Mouse (Mus musculus): ENCODE measurements at regions not wholly inside any gene's neighbourhood (a gene's known extent, or its start where the extent isn't known, plus 50 kb on each side); places are given as distances from the start of the nearest gene placed in this dataset.

- Histone ChIP-seq H3K27me3 (ENCODE audit: control insufficient read depth, insufficient read depth, low read length) (no peaks in the 10 kb centered on the region), H3K4me1 (ENCODE audit: control insufficient read depth, insufficient read depth, low read length) (no peaks in the 10 kb centered on the region), H3K4me3 (replicated peaks; ENCODE audit: low read length) (no peak overlapping the region), H3K9me3 (ENCODE audit: control insufficient read depth, low read length) (no peaks in the 10 kb centered on the region), H3K27ac (replicated peaks; ENCODE audit: low read depth, low read length) (no peak overlapping the region), H3K9ac (ENCODE audit: low read depth, low read length, severe bottlenecking) (no peak overlapping the region), H3K36me3 (ENCODE audit: control insufficient read depth, insufficient read depth, low read length) (no peaks in the 10 kb centered on the region), H3K4me2 (replicated peaks; ENCODE audit: low read depth, low read length, severe bottlenecking) (no peak overlapping the region)
- ATAC-seq (ENCODE audit: low FRiP score, low read depth) (no peak), DNase-seq (ENCODE audit: low spot score) (no peak)
- no peak for TF ChIP-seq POLR2A (IDR thresholded peaks at IDR 0.05; ENCODE audit: borderline replicate concordance, extremely low read depth, insufficient read depth, insufficient read length)
- WGBS, result 75% methylated on average over 4 of the region's 4 CpGs
Observed at GRCm38 (mm10) chr13:82361379-82361778, 578.5 kb downstream of the Cetn3 start.

GRCm38 (mm10) chr13:82366768-82367167 is 583.9 kb downstream of the Cetn3 start:
- no peaks in the 10 kb centered on the region for H3K27me3 ChIP-seq (ENCODE audit: control insufficient read depth, insufficient read depth, low read length)
- no peak for ATAC-seq (ENCODE audit: low FRiP score, low read depth)
- no peak for DNase-seq (ENCODE audit: low spot score)
- TF ChIP-seq POLR2A (IDR thresholded peaks at IDR 0.05; ENCODE audit: borderline replicate concordance, extremely low read depth, insufficient read depth, insufficient read length), result no peak
- H3K9me3 ChIP-seq (ENCODE audit: control insufficient read depth, low read length), result no peaks in the 10 kb centered on the region
- H3K27ac ChIP-seq (replicated peaks; ENCODE audit: low read depth, low read length), result no peak overlapping the region
- H3K9ac ChIP-seq (ENCODE audit: low read depth, low read length, severe bottlenecking), result no peak overlapping the region
- no peak overlapping the region for H3K4me3 ChIP-seq (replicated peaks; ENCODE audit: low read length)
- no peak overlapping the region for H3K4me2 ChIP-seq (replicated peaks; ENCODE audit: low read depth, low read length, severe bottlenecking)
- H3K36me3 ChIP-seq (ENCODE audit: control insufficient read depth, insufficient read depth, low read length), result no peaks in the 10 kb centered on the region
- no peaks in the 10 kb centered on the region for H3K4me1 ChIP-seq (ENCODE audit: control insufficient read depth, insufficient read depth, low read length)

GRCm38 (mm10) chr13:82371579-82371978 is 588.7 kb downstream of the Cetn3 start:
- Histone ChIP-seq H3K9me3 (ENCODE audit: control insufficient read depth, low read length) (no peaks in the 10 kb centered on the region), H3K27me3 (ENCODE audit: control insufficient read depth, insufficient read depth, low read length) (no peaks in the 10 kb centered on the region), H3K36me3 (ENCODE audit: control insufficient read depth, insufficient read depth, low read length) (no peaks in the 10 kb centered on the region), H3K4me3 (replicated peaks; ENCODE audit: low read length) (no peak overlapping the region), H3K9ac (ENCODE audit: low read depth, low read length, severe bottlenecking) (no peak overlapping the region), H3K4me1 (ENCODE audit: control insufficient read depth, insufficient read depth, low read length) (no peaks in the 10 kb centered on the region), H3K4me2 (replicated peaks; ENCODE audit: low read depth, low read length, severe bottlenecking) (no peak overlapping the region), H3K27ac (replicated peaks; ENCODE audit: low read depth, low read length) (no peak overlapping the region)
- TF ChIP-seq POLR2A (IDR thresholded peaks at IDR 0.05; ENCODE audit: borderline replicate concordance, extremely low read depth, insufficient read depth, insufficient read length), result no peak
- ATAC-seq (ENCODE audit: low FRiP score, low read depth), result no peak
- no peak for DNase-seq (ENCODE audit: low spot score)
- 95% methylated on average over 2 of the region's 2 CpGs for WGBS

- no peak overlapping the region for H3K9ac ChIP-seq (ENCODE audit: low read depth, low read length, severe bottlenecking)
- no peak for TF ChIP-seq POLR2A (IDR thresholded peaks at IDR 0.05; ENCODE audit: borderline replicate concordance, extremely low read depth, insufficient read depth, insufficient read length)
- no peak overlapping the region for H3K27ac ChIP-seq (replicated peaks; ENCODE audit: low read depth, low read length)
- 89% methylated on average over 4 of the region's 4 CpGs for WGBS
- H3K36me3 ChIP-seq (ENCODE audit: control insufficient read depth, insufficient read depth, low read length), result no peaks in the 10 kb centered on the region
- H3K4me1 ChIP-seq (ENCODE audit: control insufficient read depth, insufficient read depth, low read length), result no peaks in the 10 kb centered on the region
- H3K27me3 ChIP-seq (ENCODE audit: control insufficient read depth, insufficient read depth, low read length), result no peaks in the 10 kb centered on the region
- ATAC-seq (ENCODE audit: low FRiP score, low read depth), result no peak
- H3K9me3 ChIP-seq (ENCODE audit: control insufficient read depth, low read length), result no peaks in the 10 kb centered on the region
- no peak overlapping the region for H3K4me3 ChIP-seq (replicated peaks; ENCODE audit: low read length)
- no peak for DNase-seq (ENCODE audit: low spot score)
- no peak overlapping the region for H3K4me2 ChIP-seq (replicated peaks; ENCODE audit: low read depth, low read length, severe bottlenecking)
Observed at GRCm38 (mm10) chr13:82372612-82373011, 589.7 kb downstream of the Cetn3 start.

GRCm38 (mm10) chr13:82392908-82393307 is 610.0 kb downstream of the Cetn3 start:
- no peaks in the 10 kb centered on the region for H3K27me3 ChIP-seq (ENCODE audit: control insufficient read depth, insufficient read depth, low read length)
- DNase-seq (ENCODE audit: low spot score), result no peak
- H3K4me3 ChIP-seq (replicated peaks; ENCODE audit: low read length), result no peak overlapping the region
- no peak for TF ChIP-seq POLR2A (IDR thresholded peaks at IDR 0.05; ENCODE audit: borderline replicate concordance, extremely low read depth, insufficient read depth, insufficient read length)
- no peak overlapping the region for H3K27ac ChIP-seq (replicated peaks; ENCODE audit: low read depth, low read length)
- ATAC-seq (ENCODE audit: low FRiP score, low read depth), result no peak
- no peaks in the 10 kb centered on the region for H3K4me1 ChIP-seq (ENCODE audit: control insufficient read depth, insufficient read depth, low read length)
- H3K4me2 ChIP-seq (replicated peaks; ENCODE audit: low read depth, low read length, severe bottlenecking), result no peak overlapping the region
- H3K9me3 ChIP-seq (ENCODE audit: control insufficient read depth, low read length), result no peaks in the 10 kb centered on the region
- no peak overlapping the region for H3K9ac ChIP-seq (ENCODE audit: low read depth, low read length, severe bottlenecking)
- no peaks in the 10 kb centered on the region for H3K36me3 ChIP-seq (ENCODE audit: control insufficient read depth, insufficient read depth, low read length)

GRCm38 (mm10) chr13:82393496-82393895 is 610.6 kb downstream of the Cetn3 start:
- H3K9ac ChIP-seq (ENCODE audit: low read depth, low read length, severe bottlenecking), result no peak overlapping the region
- H3K4me1 ChIP-seq (ENCODE audit: control insufficient read depth, insufficient read depth, low read length), result no peaks in the 10 kb centered on the region
- H3K4me2 ChIP-seq (replicated peaks; ENCODE audit: low read depth, low read length, severe bottlenecking), result no peak overlapping the region
- no peaks in the 10 kb centered on the region for H3K27me3 ChIP-seq (ENCODE audit: control insufficient read depth, insufficient read depth, low read length)
- no peak overlapping the region for H3K27ac ChIP-seq (replicated peaks; ENCODE audit: low read depth, low read length)
- ATAC-seq (ENCODE audit: low FRiP score, low read depth), result no peak
- no peak overlapping the region for H3K4me3 ChIP-seq (replicated peaks; ENCODE audit: low read length)
- 85% methylated on average over 6 of the region's 6 CpGs for WGBS
- no peaks in the 10 kb centered on the region for H3K36me3 ChIP-seq (ENCODE audit: control insufficient read depth, insufficient read depth, low read length)
- no peak for TF ChIP-seq POLR2A (IDR thresholded peaks at IDR 0.05; ENCODE audit: borderline replicate concordance, extremely low read depth, insufficient read depth, insufficient read length)
- DNase-seq (ENCODE audit: low spot score), result no peak
- H3K9me3 ChIP-seq (ENCODE audit: control insufficient read depth, low read length), result no peaks in the 10 kb centered on the region

Measured in limb, embryonic 14.5 days (tissue).